Mouse (Mus musculus): ENCODE results near the gene Rmnd5b. TPM values are rescaled to one million over a fixed set of nuclear protein-coding genes. Genes with fewer than 3 reads are reported as not detected.
A peak's percentile ranks its signal among the peaks of the same experiment; 100 is the strongest.
"Not testable (repeated sequence)": the region's sequence is repeated elsewhere in the genome, so short reads cannot be mapped to it uniquely, and the experiment has no call there.

Rmnd5b gene
- polyA plus RNA-seq, 1 experiment: 11.1 TPM

- peak within 1 kb of the TSS; percentile 75 for H3K4me3 ChIP-seq (ENCODE audit: insufficient read depth, low read depth, low read length)
- peaks cover 2% of the 10 kb centered on the region for H3K4me1 ChIP-seq (ENCODE audit: control insufficient read depth, insufficient read depth, insufficient read length, low read length)
- peak within 1 kb of the TSS; percentile 5; the same call in 1 of the 2 replicates for H3K27ac ChIP-seq (replicated peaks; ENCODE audit: low read depth, low read length)
These were observed 16.2 kb downstream of the Rmnd5b start, which contains the start of gene Nhp2 for GRCm38 (mm10) chr11:51619409-51620060. Nhp2 (plus strand) TSS chr11:51619735.

GRCm38 (mm10) chr11:51618894-51619408 is 16.7 kb downstream of the Rmnd5b start:
- H3K4me1 ChIP-seq (ENCODE audit: control insufficient read depth, insufficient read depth, insufficient read length, low read length): peaks cover 2% of the 10 kb centered on the region
- H3K4me3 ChIP-seq (ENCODE audit: insufficient read depth, low read depth, low read length): peak overlapping the region; percentile 50
- no peak overlapping the region; the same call in 1 of the 2 replicates for H3K27ac ChIP-seq (replicated peaks; ENCODE audit: low read depth, low read length)

GRCm38 (mm10) chr11:51617693-51618092 is 18.0 kb downstream of the Rmnd5b start:
- H3K4me3 ChIP-seq (ENCODE audit: insufficient read depth, low read depth, low read length): no peak overlapping the region
- H3K27ac ChIP-seq (replicated peaks; ENCODE audit: low read depth, low read length): no peak overlapping the region
- H3K4me1 ChIP-seq (ENCODE audit: control insufficient read depth, insufficient read depth, insufficient read length, low read length): peaks cover 2% of the 10 kb centered on the region

- not testable (repeated sequence) for H3K27ac ChIP-seq (replicated peaks; ENCODE audit: low read depth, low read length); H3K4me1 ChIP-seq (ENCODE audit: control insufficient read depth, insufficient read depth, insufficient read length, low read length); H3K4me3 ChIP-seq (ENCODE audit: insufficient read depth, low read depth, low read length)
These were observed 19.6 kb downstream of the Rmnd5b start for GRCm38 (mm10) chr11:51616113-51616512.

GRCm38 (mm10) chr11:51615601-51616000 is 20.1 kb downstream of the Rmnd5b start:
- H3K4me3 ChIP-seq (ENCODE audit: insufficient read depth, low read depth, low read length): peak overlapping the region; percentile 63
- H3K27ac ChIP-seq (replicated peaks; ENCODE audit: low read depth, low read length): peak overlapping the region; percentile 90
- H3K4me1 ChIP-seq (ENCODE audit: control insufficient read depth, insufficient read depth, insufficient read length, low read length): peaks cover 2% of the 10 kb centered on the region

GRCm38 (mm10) chr11:51615129-51615528 is 20.6 kb downstream of the Rmnd5b start:
- Histone ChIP-seq H3K27ac (replicated peaks; ENCODE audit: low read depth, low read length) (peak overlapping the region; percentile 90), H3K4me3 (ENCODE audit: insufficient read depth, low read depth, low read length) (peak overlapping the region; percentile 63), H3K4me1 (ENCODE audit: control insufficient read depth, insufficient read depth, insufficient read length, low read length) (peaks cover 2% of the 10 kb centered on the region)

- Histone ChIP-seq H3K4me3 (ENCODE audit: insufficient read depth, low read depth, low read length) (no peak overlapping the region), H3K4me1 (ENCODE audit: control insufficient read depth, insufficient read depth, insufficient read length, low read length) (peaks cover 2% of the 10 kb centered on the region), H3K27ac (replicated peaks; ENCODE audit: low read depth, low read length) (no peak overlapping the region)
These were observed 21.4 kb downstream of the Rmnd5b start for GRCm38 (mm10) chr11:51614256-51614655.

GRCm38 (mm10) chr11:51609940-51610339 is 25.8 kb downstream of the Rmnd5b start:
- H3K4me3 ChIP-seq (ENCODE audit: insufficient read depth, low read depth, low read length); H3K27ac ChIP-seq (replicated peaks; ENCODE audit: low read depth, low read length); H3K4me1 ChIP-seq (ENCODE audit: control insufficient read depth, insufficient read depth, insufficient read length, low read length): not testable (repeated sequence)

GRCm38 (mm10) chr11:51609266-51609909 is 26.3 kb downstream of the Rmnd5b start:
- Histone ChIP-seq H3K27ac (replicated peaks; ENCODE audit: low read depth, low read length) (no peak overlapping the region), H3K4me3 (ENCODE audit: insufficient read depth, low read depth, low read length) (no peak overlapping the region), H3K4me1 (ENCODE audit: control insufficient read depth, insufficient read depth, insufficient read length, low read length) (no peaks in the 10 kb centered on the region)

- H3K4me3 ChIP-seq (ENCODE audit: insufficient read depth, low read depth, low read length): peak overlapping the region; percentile 98
- H3K4me1 ChIP-seq (ENCODE audit: control insufficient read depth, insufficient read depth, insufficient read length, low read length): no peaks in the 10 kb centered on the region
- peak overlapping the region; percentile 66 for H3K27ac ChIP-seq (replicated peaks; ENCODE audit: low read depth, low read length)
These were observed 28.5 kb downstream of the Rmnd5b start for GRCm38 (mm10) chr11:51607096-51607738.

GRCm38 (mm10) chr11:51606447-51607095 is 29.1 kb downstream of the Rmnd5b start, which contains the start of gene Hnrnpab:
Hnrnpab (minus strand) TSS chr11:51606847.
- peak within 1 kb of the TSS; percentile 98 for H3K4me3 ChIP-seq (ENCODE audit: insufficient read depth, low read depth, low read length)
- peak within 1 kb of the TSS; percentile 83 for H3K27ac ChIP-seq (replicated peaks; ENCODE audit: low read depth, low read length)
- H3K4me1 ChIP-seq (ENCODE audit: control insufficient read depth, insufficient read depth, insufficient read length, low read length): no peaks in the 10 kb centered on the region

GRCm38 (mm10) chr11:51605602-51606446 is 29.9 kb downstream of the Rmnd5b start:
- no peaks in the 10 kb centered on the region for H3K4me1 ChIP-seq (ENCODE audit: control insufficient read depth, insufficient read depth, insufficient read length, low read length)
- H3K4me3 ChIP-seq (ENCODE audit: insufficient read depth, low read depth, low read length): peak overlapping the region; percentile 98

GRCm38 (mm10) chr11:51602253-51602652 is 33.4 kb downstream of the Rmnd5b start:
- Histone ChIP-seq H3K4me3 (ENCODE audit: insufficient read depth, low read depth, low read length) (no peak overlapping the region), H3K4me1 (ENCODE audit: control insufficient read depth, insufficient read depth, insufficient read length, low read length) (no peaks in the 10 kb centered on the region), H3K27ac (replicated peaks; ENCODE audit: low read depth, low read length) (no peak overlapping the region)

More at GRCm38 (mm10) chr11:51605602-51606446, 29.9 kb downstream of the Rmnd5b start:
- H3K27ac ChIP-seq (replicated peaks; ENCODE audit: low read depth, low read length): peak overlapping the region; percentile 83

- H3K4me3 ChIP-seq (ENCODE audit: insufficient read depth, low read depth, low read length): no peak overlapping the region
- H3K27ac ChIP-seq (replicated peaks; ENCODE audit: low read depth, low read length): no peak overlapping the region
- no peaks in the 10 kb centered on the region for H3K4me1 ChIP-seq (ENCODE audit: control insufficient read depth, insufficient read depth, insufficient read length, low read length)
These were observed 38.1 kb downstream of the Rmnd5b start for GRCm38 (mm10) chr11:51597553-51597952.

Measured in brown adipose tissue, adult 24 weeks (tissue).